Mouse (Mus musculus): ENCODE measurements around the gene Smyd3.

Smyd3 gene

DNA sequence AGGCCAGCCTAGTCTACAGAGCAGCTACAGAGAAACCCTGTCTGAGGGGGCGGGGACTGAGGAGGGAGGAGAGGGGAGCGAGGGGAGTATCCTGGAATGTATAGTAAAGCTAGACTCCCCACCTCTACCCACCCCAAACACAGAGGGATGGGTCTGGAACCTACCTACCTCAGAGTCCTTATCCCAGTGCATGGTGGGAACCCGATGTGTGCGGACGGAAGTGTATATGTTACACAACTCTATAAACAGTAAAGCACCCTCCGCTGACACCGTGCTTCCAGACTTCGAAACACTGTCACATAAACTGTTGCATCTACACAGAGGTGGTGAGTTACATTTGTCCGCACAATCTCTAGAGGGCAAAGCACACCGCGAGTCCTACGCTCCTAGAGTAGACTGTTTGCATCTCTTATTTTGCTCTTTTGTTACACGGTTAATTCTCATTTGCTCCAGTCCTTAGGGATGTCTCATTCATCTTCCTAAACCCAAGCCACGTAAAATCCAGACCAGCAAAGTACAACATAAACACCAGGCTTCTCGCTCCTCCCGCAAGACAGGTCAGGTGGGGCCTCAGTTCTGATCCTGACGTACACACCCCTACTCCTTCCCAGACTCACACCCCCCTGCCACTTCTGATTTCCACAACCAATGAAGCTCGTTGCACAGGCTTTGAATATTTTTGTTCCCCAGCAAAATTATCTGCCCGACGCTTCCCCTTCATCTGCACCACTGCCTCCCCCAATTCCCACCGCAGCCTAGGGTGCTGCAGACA lies 714 bp downstream of the Smyd3 start:
- peak; percentile 46 for DNase-seq (ENCODE audit: low spot score)

DNA sequence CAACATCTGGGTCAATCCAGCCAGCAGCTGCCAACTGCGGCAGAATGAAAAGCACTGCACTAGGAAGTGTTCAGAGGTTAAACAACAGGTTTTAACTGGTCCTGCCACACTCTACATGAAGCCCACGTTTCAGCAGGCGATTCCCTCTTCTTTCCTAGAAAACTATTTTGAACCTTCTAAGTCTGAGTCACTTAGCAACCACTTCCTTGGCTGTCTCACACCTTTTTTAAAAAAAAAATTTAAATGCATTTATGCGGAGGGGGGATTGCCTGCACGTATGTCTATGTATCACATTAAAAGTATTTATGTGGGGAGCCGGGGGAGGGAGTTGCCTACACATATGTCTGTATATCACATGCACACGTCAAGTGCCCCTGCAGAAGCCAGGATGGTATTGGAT lies 5.9 kb downstream of the Smyd3 start:
- no peak for DNase-seq (ENCODE audit: low spot score)

- no peak for DNase-seq (ENCODE audit: low spot score)
Measured at GRCm38 (mm10) chr1:179510546-179511340, 7.1 kb downstream of the Smyd3 start.

- DNase-seq (ENCODE audit: low spot score), result peak; percentile 63
Measured at GRCm38 (mm10) chr1:179506530-179507315, 11.1 kb downstream of the Smyd3 start.

- peak; percentile 54 for DNase-seq (ENCODE audit: low spot score)
Measured at GRCm38 (mm10) chr1:179502565-179502964, 15.3 kb downstream of the Smyd3 start.

GRCm38 (mm10) chr1:179499257-179499656 lies 18.6 kb downstream of the Smyd3 start:
- DNase-seq (ENCODE audit: low spot score), result no peak

GRCm38 (mm10) chr1:179492908-179493307 lies 24.9 kb downstream of the Smyd3 start:
- DNase-seq (ENCODE audit: low spot score), result no peak

DNA sequence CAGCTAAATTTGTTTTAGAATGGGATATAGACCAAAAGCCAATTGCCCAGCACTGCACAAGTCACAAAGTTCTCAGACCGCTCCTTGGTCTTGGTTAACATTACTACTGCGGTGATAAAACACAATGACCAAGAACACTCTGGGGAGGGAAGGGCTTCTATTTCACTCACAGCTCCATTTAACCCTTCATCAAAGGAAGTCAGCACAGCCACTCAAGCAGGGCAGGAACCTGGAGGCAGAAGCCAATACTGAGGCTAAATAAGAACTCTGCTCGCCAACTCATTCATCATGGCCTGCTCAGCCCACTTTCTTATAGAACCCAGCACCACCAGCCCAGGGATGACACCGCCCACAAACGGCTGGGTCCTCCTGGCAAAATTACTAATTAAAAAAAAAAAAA lies 29.3 kb downstream of the Smyd3 start:
- no peak for DNase-seq (ENCODE audit: low spot score)

GRCm38 (mm10) chr1:179487990-179488389 lies 29.9 kb downstream of the Smyd3 start:
- DNase-seq (ENCODE audit: low spot score), result no peak

DNA sequence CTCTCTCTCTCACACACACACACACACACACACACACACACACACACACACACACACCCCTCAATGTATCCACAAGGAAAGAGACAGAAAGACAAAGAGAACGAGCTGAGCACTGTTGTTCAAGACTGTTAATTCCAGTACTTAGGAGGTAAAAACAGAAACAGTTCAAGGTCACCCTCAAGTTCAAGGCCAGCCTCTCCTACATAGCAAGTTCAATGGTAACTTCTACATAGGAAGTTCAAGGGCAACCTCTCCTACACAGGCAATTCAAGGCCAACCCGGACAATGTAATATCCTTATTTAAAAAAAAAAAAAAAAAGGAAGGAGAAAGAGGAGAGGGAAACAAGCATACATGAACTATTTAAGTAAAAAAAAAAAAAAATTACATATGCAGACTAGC lies 30.6 kb downstream of the Smyd3 start:
- DNase-seq (ENCODE audit: low spot score), result no peak

DNA sequence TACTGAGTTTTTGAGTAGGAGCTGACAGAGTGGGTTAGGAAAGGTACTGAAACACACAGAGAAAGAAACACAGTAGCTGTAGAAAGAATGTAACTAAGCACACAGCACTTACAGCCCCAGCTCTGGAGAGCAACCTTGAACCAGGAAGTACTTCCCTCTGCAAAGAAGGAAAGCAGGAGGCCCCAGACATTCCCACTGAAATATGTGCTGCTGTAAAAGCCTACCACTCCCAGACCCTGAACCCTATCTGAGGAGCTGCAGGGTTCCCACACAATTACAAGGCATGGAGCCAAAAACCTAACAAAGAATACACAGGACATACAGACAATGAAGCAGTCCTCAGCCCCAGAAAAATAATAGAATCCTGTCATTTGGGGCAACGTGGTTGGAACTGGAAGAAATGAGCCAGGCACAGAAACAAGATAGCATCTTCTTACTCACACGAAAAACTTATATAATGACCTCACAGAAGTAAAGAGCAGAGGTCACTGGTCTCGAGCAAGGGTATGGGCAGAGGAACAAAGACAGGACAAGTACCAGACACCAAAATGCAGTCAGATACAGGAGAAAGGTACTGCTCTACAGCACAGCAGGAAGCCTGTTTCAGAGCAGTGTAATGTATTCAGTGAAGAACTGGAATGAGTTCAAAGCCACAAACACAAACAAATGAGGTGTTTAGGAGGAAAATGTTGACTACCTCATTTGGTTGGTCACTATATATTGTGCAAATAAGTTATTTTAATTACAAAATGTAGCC lies 31.9 kb downstream of the Smyd3 start:
- no peak for DNase-seq (ENCODE audit: low spot score)

- DNase-seq (ENCODE audit: low spot score), result no peak
Measured at GRCm38 (mm10) chr1:179480862-179481261, 37.0 kb downstream of the Smyd3 start.

DNA sequence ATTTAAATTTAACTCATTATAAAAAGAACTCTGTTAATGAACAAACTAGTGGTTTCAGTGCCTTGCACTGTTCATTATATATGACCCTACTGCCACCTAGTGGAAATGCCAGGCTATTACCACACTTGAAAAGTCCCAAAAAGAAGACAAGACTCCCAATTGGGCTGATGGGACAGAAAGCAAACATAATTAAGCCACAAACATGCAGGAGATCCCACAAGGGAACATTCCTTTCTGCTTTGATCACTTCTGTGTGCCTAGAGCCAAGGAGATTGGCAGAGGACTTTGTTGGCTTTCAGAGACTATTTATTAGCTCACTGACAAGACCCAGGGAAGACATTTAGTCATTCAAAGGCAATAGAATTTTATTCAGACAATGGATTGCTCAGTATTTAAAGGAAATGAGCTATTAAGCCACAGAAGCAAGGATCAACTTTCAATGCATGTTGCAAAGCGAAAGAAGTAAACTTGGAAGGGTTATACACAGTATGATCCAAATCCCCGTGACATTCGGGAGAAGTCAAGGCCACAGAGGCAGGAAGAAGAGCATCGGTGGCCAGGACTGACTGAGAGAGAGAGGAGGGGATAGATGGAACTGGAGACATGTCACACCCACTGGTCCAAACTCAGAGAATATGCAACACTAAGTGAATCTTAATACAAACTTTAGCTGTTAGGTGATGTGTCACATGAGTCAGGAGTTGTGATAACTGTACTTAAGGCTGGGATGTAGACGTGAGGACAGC lies 40.5 kb downstream of the Smyd3 start:
- DNase-seq (ENCODE audit: low spot score), result peak; percentile 79

- DNase-seq (ENCODE audit: low spot score), result peak; percentile 50
Measured at GRCm38 (mm10) chr1:179476461-179477156, 41.2 kb downstream of the Smyd3 start.

DNA sequence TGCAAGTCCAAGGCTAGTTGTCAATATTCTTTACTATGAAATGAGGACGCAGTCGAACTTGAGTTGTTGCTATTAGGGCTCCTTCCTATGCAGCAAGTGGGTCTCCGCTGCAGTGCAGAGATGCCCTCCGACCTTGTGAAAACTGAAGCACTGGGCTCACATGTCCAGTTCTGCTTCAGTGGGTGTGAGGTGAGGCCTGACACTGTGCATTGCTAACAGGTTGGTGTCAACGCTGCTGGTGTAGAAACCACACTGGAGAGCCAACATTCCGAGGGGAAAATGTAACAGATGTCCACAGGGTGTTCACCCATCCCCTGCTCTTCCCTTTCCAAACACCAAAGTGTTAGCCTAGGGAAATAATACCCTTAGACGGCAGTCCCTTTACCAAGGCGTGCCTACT lies 43.1 kb downstream of the Smyd3 start:
- DNase-seq (ENCODE audit: low spot score), result no peak

DNA sequence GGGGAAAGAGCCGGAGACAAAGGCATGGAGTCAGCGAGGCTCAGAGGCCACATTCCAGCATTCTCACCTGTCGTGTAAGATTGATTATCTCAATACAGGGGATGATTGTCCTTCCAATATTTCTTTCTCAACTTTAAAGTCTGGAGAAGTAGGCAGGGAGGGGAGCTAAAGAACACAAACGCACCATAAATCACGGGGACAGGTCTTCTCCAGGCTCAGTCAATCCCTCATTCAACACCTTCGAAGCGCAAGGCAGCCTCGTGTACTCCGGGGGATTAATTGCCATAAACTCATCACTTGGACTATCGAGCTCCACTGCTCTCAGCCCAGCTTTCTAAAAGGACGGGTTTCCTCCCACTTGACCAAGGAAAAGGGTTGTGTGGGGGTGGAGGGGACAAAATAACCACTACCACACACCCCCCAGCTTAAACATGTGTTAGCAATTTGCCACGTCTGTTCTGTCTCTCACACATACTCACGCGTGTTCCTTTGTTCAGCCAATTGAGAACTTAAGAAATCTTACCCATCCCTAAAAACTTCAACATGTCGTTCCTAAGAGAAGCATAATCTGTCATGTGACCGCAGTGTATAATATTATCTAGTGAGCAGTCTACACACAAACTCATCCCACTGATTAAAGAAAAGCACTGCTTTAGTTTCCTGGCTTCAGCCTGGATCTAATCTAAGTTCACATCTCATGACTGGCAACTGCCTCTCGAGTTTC lies 43.8 kb downstream of the Smyd3 start:
- no peak for DNase-seq (ENCODE audit: low spot score)

GRCm38 (mm10) chr1:179467970-179468369 lies 49.9 kb downstream of the Smyd3 start:
- no peak for DNase-seq (ENCODE audit: low spot score)

- DNase-seq (ENCODE audit: low spot score), result no peak
Measured at GRCm38 (mm10) chr1:179462376-179462775, 55.5 kb downstream of the Smyd3 start.

DNA sequence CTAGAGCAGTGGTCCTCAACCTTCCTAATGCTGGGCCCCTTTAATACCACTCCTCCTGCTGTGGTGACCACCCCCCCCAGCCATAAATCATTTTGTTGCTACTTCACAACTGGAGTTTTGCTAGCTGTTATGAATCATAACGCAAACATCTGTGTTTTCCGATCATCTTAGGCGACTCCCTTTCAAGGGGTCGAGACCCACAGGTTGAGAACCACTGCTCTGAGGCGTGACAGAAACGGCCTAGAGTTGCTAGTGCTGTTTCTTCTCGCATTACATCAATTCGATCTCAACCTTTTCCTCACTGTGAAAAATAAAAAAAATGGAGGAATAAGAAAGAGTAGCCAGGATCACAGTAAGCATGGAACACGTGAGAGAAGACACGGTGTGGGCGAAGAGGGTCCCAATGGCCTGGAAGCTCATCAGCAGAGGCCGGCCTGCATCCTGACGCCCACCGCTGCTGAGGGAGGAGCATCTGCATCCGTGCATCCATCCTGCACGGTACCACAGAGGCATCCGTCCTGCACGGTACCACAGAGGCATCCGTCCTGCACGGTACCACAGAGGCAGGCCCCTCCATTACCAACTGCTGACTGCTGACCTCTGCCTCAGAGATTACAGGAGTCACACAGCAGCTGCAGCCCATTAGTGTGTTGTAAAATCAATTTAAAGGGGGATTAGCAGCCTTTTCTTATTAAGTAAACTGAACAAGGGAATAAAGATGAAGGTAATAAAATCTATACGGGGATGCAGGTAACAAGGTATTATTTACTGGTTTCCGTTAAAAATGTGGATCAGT lies 56.6 kb downstream of the Smyd3 start:
- no peak for DNase-seq (ENCODE audit: low spot score)

Data from MN1 (cell line).